Mouse (Mus musculus): ENCODE measurements at regions not wholly inside any gene's neighbourhood (a gene's known extent, or its start where the extent isn't known, plus 50 kb on each side); places are given as distances from the start of the nearest gene placed in this dataset.
"Not testable (repeated sequence)": the region's sequence is repeated elsewhere in the genome, so short reads cannot be mapped to it uniquely, and the experiment has no call there.

DNA sequence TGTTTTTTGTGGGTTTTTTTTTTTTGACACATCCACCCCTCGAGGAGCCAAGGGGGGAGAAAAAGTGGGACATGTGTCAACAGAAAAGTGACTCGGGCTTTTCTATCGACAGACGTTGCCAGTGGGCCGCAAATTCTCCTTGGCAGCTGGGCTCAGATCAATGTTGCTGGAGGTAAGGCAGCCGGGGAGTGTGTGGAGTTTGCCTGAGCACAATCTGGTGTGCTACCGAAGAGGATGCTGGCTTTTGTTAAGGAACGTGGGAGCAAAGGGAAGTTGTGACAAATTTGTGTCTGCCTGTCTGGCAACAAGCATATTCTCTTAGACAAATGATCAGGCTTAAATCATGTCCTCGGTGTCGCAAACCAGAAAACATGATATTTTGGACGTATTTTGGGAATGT is 170.2 kb upstream of the Mon1b start:
- DNase-seq (ENCODE audit: extremely low spot score in 1 of 2, low spot score in 1 of 2), result peak in 1 of 2 experiments; percentile 5

DNA sequence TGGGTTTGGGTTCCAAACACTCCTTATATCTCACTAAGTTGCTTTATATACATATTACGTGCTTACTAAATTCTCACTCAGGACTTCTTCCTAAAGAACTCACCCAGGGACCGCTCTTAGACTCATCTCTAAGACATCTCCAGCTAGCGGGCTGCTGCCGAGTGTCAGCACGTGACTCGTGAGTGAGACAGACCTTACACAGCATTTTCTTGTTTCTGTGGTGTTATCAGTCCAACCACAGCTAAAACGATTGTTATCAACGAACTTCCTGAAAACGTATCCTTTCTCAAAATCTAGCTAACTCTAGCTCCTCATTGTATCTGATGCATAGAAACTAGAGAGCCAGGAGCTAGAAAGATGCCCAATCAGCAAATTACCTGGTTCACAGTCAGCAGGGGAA is 168.7 kb upstream of the Mon1b start:
- no peak for DNase-seq (ENCODE audit: extremely low spot score in 1 of 2, low spot score in 1 of 2)

DNA sequence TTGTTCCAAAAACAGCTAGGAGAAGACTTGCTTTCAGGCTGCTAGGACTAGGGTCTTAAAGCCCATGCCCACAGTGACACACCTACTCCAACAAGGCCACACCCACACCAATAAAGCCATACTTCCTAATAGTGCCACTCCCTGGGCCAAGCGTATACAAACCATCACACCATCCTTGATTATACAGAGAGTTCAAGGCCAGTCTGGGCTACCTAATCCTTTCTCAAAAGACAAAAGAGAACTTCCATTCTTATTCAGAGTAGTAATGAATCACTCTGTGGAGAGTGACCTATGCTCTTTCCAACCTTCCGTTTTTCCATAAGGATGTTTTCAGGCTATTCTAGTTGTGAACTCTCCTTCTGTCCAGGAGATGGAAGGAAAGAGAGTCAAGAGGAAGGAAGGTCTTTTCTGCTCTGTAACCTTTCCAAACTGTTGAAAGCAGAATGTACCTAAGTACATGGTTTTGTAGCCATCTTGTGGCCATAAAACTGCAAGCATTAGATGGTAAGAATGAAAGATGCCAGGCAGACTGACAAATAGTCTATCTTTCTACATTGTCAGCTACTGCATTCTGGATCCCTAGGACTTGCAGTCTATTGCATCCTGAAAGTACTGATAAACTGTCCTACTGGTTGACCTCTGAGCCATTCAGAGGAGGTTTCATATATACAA is 145.8 kb upstream of the Mon1b start:
- DNase-seq (ENCODE audit: extremely low spot score in 1 of 2, low spot score in 1 of 2), result no peak

DNA sequence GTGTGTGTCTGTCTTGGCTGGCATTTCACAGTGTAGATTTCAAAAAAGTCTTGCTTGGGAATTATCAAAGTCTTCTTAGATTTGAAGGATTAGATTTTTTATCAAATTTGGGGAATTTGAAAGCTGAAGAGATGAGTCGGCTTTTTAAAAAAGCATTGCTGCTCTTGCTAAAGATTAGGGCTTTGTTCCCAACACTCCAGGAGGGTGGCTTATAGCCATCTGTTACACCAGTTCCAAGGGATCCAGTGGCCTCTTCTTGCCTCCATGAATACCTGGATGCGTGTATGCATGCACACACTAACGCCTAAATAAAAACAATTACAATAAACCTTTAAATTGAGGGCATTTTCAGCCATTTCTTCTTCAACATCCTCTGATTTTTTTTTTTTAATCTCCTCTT is 144.5 kb upstream of the Mon1b start:
- DNase-seq (ENCODE audit: extremely low spot score in 1 of 2, low spot score in 1 of 2), result no peak

DNA sequence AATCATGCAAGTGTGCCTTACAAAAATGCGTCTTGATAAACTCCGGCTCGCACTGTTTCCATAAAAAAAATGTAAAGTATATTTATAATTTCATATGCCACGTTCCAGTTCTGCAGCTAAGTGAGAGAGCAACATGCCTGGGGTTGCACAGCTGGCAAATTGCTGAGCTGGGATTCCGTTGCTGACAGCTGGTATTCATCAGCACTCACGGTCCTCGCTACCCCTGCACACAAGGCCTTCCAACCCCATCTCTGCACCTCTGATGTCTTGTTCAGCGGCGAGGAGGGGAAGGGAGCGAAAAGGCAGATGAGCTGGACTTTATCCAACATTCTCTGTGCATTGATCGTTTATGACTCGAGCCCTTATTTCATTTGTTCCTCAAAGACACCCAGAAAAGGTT is 138.5 kb upstream of the Mon1b start:
- no peak for DNase-seq (ENCODE audit: extremely low spot score in 1 of 2, low spot score in 1 of 2)

DNA sequence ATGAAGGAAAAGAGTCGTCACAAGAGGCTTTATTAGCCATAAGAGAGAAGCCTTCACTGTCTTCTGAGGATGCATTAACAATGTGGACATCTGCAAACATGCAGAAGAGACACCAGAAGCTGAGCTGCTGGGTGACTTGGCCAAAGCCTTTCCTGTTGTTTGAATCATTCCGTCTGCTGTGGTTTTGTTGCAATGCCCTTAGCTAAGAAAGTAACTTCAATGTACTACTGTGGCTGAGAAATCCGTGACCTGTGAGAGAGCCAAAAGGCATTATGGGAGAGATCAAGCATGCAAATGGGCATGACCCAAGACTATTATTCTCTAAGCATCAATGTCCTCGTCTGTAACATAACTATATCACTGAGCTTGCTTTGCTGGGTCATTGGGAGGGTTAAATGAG is 132.7 kb upstream of the Mon1b start:
- no peak for DNase-seq (ENCODE audit: extremely low spot score in 1 of 2, low spot score in 1 of 2)

DNA sequence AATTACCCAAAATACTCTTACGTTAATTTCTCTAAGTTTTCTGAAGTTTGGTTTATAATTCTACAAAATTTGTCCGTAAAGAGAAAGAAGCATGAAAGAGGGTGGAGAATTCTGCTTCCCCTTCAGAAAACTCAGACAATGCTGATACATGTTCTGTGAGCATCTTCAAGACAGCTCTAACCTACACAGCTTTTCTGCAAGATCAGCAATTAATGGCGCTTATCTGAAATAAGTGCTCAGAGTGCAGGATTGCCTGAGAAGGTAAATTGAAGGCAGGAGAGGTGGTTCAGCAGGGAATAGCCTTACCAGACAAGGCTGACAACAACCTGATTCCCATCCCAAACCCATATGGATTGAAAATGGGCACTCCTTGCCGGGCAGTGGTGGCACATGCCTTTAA is 122.5 kb upstream of the Mon1b start:
- DNase-seq (ENCODE audit: extremely low spot score in 1 of 2, low spot score in 1 of 2), result no peak

DNA sequence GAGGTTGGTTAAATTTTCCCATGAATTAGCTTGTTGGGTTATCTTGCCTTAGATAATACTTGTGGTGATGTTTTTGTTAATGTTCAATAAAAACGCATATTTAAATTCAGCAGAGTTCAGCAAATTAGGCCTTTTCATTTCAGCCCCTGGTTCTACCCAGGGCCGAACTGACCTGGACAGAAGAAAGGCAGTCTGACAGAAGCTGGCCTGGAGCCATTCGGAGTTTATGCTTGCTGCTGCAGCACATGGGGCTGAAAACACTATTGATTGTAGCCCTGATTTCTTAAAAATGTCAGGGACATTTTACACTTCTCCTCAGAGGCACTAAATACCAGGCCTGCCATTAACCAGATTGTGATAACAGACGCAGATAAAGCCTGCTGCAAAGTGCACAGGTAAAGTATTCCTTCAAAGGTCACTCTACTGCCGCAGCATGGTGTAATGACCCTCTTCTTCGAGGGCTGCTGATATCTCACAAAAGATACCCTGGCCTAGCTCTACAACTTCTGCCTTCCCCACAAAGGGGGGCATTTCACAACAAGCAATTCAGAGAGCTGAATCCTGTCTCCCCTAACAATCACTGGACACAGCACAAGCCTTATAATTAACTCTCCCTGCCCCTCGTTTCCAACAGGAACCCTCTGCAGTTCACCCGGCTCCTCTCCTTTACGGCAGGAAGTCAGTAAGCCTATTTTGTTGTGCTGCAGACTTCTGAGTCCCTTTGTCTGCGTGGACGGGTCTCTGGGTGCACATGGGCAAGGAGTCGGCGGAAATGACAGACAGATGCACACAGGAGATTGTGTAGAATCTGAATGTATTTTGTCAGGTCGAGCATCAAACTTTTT is 121.3 kb upstream of the Mon1b start:
- DNase-seq (ENCODE audit: extremely low spot score in 1 of 2, low spot score in 1 of 2), result no peak

DNA sequence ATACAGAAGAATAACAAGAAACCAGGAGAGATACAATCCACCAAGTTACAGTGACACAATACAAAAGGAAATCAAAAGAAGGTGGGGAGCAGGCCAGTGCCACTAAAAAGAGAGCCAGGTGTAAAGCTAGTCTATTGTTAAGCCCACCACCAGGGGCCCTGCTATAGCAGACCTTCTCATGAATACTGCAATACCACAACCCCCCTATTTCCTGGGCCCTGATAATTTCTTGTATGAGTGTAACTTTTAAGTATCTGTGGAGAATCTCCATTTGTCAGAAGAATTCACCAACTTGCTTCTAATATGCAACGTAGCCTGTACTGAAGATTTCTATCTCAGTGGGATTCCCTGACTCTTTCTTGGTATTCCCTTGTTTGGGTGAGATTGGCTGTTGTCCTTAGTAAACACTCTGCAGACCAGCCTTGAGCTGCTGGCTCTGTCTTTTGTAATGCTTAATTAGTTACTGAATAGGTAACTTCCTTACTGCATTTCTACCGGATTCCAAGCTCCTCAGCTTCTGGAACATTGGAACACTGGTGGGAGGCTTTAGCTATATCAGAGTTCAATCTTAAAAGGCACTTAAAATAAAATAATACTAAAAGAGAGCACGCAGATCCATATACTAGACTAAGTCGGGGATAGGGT is 120.5 kb upstream of the Mon1b start:
- DNase-seq (ENCODE audit: extremely low spot score in 1 of 2, low spot score in 1 of 2), result not testable (repeated sequence)

DNA sequence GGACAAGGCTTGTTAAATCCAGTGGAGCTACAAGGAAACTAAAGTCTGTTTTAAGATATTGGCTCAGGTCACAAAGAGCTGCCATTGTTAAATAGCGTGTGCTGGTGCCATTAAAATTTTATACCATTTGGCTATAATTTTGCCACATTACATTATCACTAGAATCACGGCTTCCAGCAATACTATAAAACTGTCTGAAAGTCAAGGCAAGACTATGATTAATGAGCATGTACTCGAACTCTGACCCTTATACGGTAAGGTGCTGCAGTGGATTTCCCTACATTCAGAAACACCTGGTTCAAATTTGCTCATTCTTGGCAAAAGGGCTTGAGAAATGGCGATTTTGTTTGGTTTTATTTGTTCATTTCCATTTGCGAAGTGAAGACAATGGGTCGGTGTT is 119.2 kb upstream of the Mon1b start:
- no peak for DNase-seq (ENCODE audit: extremely low spot score in 1 of 2, low spot score in 1 of 2)

DNA sequence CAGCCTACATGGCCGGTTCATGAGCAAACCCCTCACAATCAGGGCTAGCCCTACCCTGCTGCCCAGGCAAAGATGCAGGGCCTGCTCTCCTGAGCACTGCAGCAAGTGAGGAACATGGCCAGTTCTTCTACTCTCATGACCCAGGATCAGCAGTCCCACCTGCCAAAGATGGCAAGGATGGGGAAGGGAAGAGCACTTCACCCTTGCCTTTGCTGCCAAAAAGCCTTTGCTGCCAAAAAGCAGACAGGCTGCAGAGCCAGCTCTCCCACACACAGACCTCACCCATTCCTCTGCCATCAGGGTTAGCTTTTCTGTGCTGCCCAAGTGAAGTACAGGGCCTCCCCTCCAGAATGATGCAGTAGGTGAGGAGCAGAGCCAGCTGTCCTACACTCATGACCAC is 117.5 kb upstream of the Mon1b start:
- DNase-seq (ENCODE audit: extremely low spot score in 1 of 2, low spot score in 1 of 2), result no peak

DNA sequence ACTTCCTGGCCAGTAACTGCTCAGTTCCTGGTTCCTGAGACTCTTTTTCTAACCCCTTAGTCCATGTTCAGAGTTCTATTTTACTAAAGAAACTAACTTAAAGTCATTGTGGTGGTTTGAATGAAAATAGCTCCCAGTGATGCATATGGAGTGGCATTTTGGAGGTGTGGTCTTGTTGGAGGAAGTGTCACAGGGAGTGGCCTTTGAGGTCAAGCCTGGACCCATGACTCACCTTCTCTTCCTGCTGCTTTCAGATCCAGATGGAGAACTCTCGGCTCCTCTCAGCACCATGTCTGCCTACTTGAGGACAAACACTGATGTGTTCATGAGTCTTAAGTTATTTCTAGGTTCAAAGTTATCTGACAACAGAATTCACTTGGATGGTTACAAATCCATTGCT is 111.8 kb upstream of the Mon1b start:
- DNase-seq (ENCODE audit: extremely low spot score in 1 of 2, low spot score in 1 of 2), result no peak

DNA sequence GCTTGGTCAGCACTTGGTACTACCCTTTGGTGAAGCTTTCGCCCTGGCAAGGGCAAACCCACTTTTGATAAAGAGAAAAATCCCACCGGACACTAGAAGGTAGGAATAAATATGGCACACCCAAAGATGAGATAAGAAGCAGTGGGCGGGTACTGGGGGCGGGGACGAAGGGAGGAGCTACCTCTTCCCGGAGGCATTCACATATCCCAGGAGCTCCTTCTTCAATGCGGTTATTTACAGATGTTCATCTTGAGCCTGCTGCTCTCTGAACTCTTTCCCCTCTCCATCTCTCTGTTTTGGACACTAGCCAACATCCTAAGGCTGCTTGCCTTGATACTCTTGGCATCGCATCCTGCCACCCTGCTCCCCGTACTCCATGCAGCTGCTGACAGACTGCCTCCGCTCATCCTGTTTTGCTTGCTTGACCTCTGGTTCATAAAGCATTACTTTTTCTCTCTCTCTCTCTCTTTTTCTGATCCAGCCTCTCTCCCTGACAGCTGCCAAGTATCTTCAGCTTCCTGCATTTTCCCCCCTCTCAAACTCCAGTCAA is 104.2 kb upstream of the Mon1b start:
- no peak for DNase-seq (ENCODE audit: extremely low spot score in 1 of 2, low spot score in 1 of 2)

DNA sequence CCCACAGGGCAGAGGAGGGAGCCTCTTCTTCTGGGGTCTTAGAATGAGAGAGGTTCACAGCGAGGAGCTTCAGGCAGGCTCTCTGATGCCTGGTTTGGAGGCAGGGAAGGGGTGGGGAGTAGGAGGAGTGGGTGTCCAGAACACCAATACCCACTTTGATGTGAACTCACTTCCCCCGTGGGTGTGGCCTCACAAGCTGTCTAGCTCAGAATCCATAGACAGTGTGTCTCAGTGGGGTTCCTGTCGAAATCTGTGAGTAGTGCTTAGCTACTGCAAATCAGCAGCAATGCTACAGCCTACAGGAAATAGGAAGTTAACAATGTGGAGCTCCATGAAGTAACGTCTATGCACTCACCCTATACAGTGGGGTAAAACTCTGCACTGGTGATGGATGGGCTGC is 102.5 kb upstream of the Mon1b start:
- no peak for DNase-seq (ENCODE audit: extremely low spot score in 1 of 2, low spot score in 1 of 2)

DNA sequence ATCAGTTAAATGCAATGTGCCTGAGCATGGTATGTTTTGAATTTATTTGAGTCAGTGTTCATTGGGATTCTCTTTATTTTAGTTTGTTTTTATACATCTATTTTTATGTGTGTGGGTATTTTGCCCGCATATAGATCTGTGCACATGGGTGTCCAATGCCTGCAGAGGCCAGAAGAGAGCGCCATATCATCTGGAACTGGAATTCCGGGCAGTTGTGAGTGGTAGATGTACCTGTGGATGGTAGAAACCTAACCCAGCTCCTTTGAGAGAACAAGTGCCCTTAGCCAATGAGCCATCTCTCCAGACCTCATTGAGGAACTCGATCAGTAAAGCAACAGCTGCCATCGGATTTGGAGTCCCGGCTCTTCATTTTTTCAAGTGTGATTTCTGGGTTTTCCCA is 94.0 kb upstream of the Mon1b start:
- no peak for DNase-seq (ENCODE audit: extremely low spot score in 1 of 2, low spot score in 1 of 2)

DNA sequence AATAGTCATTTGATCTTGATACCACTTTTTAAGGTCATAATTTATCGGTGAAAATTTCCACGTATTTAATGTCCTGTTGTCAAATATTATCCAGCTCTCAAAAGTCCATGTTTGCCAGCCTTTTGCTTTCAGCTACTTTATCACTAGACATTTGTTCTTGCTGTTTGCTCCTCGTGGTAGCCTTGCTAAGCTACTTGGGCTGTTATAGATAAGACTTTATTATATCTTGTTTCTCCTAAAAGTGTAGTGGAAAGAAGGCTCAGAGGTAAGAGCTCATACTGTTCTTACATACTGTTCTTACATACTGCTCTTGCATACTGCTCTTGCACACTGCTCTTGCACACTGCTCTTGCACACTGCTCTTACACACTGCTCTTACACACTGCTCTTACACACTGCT is 93.3 kb upstream of the Mon1b start:
- no peak for DNase-seq (ENCODE audit: extremely low spot score in 1 of 2, low spot score in 1 of 2)

DNA sequence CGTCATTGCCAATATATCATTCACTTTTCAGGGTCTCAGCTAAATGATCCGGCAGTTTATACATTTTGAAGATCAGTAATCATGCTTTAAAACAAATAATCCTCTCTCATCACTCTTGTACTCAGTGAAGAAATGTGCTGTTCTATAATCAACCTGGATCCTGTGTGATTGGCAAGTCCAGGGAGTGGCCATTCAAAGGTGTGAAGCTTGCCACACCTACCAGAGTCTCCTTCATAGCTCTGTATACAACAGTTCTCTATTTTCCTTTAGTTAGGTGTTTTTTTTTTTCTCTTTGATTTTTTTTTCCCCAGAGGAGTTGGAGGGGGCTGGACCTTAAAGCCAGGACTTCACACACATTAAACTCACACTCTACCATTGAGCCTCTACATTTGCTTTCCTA is 92.7 kb upstream of the Mon1b start:
- DNase-seq (ENCODE audit: extremely low spot score in 1 of 2, low spot score in 1 of 2), result no peak

DNA sequence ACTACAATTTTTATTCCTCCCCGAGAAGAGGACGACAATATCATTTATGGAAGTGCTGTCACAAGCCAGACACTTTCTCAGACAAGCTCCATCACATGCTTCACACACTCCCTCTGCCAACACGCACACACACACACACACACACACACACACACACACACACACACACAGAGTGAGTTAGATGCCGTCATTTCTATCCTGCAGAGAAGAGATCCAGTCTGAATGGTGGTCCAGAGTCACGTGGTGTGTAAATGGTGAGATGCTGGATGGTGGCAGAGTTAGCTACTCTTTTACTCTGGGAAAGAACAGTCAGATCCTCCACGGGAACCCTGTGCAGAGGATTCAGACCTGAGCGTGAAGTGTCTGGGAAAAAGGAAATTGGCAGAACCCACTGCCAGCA is 86.2 kb upstream of the Mon1b start:
- no peak for DNase-seq (ENCODE audit: extremely low spot score in 1 of 2, low spot score in 1 of 2)

DNA sequence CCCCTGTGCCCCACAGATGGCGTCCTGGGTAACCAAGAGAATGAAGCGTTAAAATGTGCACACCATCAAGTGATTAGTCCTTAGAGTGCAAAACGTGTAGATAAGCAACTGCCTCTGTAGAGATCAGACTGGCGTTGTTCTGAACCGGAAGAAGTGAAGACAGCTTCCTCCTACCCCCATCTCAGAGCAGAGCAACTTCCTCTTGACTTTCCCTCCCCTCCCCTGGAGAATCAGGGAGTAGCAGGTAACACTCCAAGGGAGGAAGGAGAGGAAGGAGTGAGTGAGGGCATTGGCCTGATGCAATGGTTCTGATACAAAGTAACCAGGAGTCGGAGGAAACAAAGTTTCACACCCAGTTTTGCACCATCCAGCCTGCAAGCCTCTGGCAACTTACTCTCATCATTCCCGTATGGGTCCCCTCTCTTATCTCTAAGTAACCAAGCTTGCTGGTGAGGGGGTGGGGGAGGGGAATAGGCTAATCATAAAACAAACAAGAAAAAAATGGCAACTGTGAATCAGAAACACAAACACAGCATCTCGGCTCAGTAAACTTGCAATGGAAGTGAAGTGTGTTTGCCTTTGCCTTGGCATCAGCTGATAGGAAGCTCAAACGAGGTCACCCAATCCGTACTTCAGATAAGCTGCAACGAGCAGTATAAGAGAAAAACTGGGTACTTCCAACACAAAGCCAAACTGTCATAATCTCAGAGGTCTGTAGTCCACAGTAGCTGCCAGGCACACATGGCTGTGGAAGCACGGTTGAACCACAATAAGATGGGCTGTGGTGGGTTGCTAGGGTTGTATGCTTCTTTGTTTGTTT is 83.7 kb upstream of the Mon1b start:
- no peak for DNase-seq (ENCODE audit: extremely low spot score in 1 of 2, low spot score in 1 of 2)

DNA sequence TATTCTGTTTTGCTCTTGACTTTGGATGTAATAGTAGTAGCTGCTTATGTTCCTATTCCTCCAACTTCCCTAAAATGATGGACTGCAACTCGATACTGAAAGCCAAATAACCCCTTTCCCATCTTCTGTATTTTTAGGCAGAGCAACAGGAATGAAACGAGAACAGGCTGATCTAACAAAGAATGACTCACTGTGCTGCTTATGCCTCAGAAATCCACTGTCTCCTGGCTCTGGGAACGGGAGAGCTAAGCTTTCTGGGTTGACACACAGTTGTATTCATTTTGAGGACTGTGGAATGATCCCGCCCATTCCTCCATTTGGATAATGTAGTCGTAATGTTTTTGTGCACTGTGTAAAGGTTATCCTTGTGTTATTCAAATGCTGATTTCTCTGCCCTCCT is 82.6 kb upstream of the Mon1b start:
- no peak for DNase-seq (ENCODE audit: extremely low spot score in 1 of 2, low spot score in 1 of 2)

All from layer of hippocampus, postnatal 25 days (tissue).